Mouse (Mus musculus): ENCODE measurements around the gene Pbsn. TPM values are rescaled to one million over a fixed set of nuclear protein-coding genes. Genes with fewer than 3 reads are reported as not detected.
A peak's percentile ranks its signal among the peaks of the same experiment; 100 is the strongest.
"Not testable (repeated sequence)": the region's sequence is repeated elsewhere in the genome, so short reads cannot be mapped to it uniquely, and the experiment has no call there.

Pbsn gene
- not detected for total RNA-seq (2021)

DNA sequence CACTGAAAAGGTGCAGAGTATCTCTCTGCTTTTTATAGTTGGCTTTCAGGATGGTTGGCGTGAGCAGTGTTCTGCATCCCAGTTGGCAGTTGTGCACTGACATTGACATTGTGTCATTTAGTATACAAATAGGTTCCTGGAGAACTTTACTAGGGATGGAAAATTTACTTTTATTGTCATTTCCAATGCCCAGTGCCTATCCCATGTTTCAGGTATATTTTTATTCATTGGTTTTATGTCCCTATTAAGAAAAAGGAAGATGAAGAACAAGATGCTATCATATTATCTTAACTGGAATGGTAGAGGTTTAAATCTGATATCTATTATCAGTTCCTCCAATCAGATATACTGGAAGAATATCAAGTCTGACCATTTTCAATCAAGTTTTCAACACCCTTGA lies at the start of gene Pbsn:
Pbsn (minus strand) TSS at position 101 of the 400 bp plus-strand sequence.
- no peak for DNase-seq (ENCODE audit: low spot score)
- intact Hi-C loops (cut with DNase I) = no loop called here

DNA sequence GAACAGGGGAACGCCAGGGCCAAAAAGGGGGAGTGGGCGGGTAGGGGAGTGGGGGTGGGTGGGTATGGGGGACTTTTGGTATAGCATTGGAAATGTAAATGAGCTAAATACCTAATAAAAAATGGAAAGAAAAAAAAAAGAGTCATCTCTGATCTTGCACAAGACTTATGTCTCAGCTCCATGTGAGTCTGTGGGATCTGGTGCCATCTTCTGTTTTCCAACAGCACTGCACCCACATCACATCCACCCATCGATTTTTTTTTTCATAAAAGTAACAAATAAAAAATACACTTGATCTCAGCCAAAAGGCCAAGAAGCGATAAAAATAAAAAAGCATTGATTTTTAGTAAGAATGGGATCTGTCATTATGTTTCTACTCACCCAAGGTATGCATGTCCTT lies 26.6 kb upstream of the Pbsn start:
- intact Hi-C loops (cut with DNase I); DNase-seq (ENCODE audit: low spot score): not testable (repeated sequence)

- intact Hi-C loops (cut with DNase I); DNase-seq (ENCODE audit: low spot score): not testable (repeated sequence)
Measured at GRCm38 (mm10) chrX:77864458-77864857, 11.0 kb upstream of the Pbsn start, which contains the start of gene Gm14744. Gm14744 (plus strand) TSS chrX:77864758.

DNA sequence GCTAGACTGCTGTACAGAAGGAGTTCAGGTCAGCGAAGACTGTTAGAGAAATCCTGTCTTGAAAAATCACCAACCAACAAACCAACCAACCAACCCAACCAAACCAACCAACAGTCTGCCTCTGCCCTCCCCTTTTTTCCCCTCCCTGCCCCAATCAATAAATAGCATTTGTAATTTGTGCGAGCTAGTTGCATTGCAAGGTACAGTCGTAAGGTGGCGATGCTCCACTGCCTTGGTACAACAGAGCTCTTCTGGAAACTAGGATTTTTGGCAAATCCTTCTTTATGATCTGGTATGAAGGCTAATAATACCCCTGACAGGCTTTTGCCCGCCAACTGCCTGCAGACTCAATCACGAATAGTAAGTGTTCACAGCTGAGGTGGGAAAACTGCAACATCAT lies 41.4 kb downstream of the Pbsn start:
- no peak for DNase-seq (ENCODE audit: low spot score)
- intact Hi-C loops (cut with DNase I) = no loop called here

DNA sequence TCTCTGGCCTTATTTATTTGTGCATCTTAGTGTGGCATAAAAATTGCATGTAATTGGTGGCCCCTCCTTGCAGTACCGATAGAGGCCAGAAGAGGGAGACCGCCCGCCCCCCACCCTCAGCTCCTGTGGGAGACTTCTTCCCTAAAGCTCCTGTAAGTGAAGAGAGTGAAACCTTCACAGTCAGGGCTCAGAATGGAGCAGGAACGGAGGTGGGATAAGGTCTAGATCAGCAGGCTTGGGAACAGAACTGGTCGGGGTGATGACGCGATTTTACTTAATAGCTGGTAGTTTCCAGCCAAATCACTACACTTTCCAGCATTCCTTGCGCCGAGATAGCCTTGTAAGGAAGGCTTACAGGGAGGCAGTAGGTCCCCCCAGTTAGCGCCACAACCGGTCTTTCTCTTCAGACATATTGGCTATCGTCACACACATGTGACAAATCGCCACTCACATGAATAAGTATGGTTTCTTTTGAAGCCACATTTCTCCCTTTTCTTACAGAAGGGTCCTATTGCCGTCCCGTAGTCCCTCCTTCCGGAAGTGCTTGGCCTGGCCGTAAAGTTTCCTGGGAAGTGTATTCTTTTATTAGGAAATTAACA lies 42.7 kb downstream of the Pbsn start:
- DNase-seq (ENCODE audit: low spot score) = peak; percentile 31
- intact Hi-C loops (cut with DNase I) = no loop called here

GRCm38 (mm10) chrX:77808602-77809001 lies 44.8 kb downstream of the Pbsn start:
- intact Hi-C loops (cut with DNase I) = loop anchor here (2.0 kb wide), 1 partner anchor 68 kb away; no protein-coding TSS in a partner anchor
- no peak for DNase-seq (ENCODE audit: low spot score)

DNA sequence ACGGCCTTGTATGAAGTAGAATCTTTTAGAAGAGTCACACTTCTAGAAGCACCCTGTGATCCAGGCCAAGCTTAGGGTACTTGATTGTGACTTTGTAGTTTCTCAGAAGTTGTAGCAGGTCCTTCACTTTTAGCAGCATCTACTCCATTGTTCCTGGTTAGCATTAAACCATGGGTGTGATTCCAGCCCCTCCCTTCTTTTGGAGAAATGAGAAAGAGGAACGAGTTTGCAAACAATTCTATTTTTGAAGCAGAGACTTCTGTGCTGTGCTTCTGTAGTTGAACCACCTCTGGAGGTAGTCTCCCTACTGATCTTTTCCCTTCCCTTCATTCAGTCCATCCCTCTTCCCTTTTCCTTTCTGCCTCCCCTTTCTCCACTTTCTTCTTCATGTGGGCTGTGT lies 51.1 kb downstream of the Pbsn start:
- intact Hi-C loops (cut with DNase I) = no loop called here
- no peak for DNase-seq (ENCODE audit: low spot score)

GRCm38 (mm10) chrX:77801543-77801942 lies 51.9 kb downstream of the Pbsn start:
- DNase-seq (ENCODE audit: low spot score) = no peak
- intact Hi-C loops (cut with DNase I) = no loop called here

DNA sequence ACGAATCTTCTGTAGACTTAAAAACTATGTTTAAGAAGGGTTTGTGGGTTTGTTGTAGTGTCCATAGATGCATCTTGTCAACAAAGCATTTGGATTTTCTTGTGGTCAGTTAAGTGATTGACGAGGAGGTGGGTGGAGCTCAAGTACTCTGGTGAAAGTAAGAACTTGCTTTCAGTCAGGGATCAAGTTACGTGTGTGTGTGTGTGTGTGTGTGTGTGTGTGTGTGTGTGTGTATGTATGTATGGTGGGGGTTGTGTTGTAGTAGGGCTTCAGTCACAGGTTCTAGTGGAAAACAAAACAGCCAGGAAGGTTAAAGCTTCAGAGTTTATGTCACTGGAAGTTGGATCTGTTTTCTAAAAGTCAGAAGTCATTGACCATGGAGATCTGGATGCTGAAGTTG lies 53.9 kb downstream of the Pbsn start:
- intact Hi-C loops (cut with DNase I) = loop anchor here (10.0 kb wide), 1 partner anchor 365 kb away; no protein-coding TSS in a partner anchor
- no peak for DNase-seq (ENCODE audit: low spot score)

DNA sequence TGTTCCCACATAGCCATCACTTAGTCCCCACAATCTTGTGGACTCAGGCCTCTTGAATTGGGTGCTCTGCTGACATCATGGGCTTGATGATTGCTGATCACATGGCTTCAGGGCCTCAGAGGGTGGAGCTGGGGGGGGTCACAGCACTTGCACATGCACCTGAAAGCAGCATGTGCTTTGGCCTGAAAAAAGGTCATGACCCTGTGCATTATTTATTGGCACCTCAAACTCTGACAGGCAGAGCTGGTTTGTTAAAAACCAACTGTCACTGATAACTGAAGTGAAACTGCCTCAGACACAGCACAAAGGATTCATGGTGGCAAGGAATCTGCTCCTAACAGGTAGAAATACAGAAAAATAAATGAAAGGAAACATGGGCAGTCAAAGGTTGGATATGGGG lies 55.6 kb downstream of the Pbsn start:
- intact Hi-C loops (cut with DNase I) = loop anchor here (10.0 kb wide), 1 partner anchor 363 kb away; no protein-coding TSS in a partner anchor

DNA sequence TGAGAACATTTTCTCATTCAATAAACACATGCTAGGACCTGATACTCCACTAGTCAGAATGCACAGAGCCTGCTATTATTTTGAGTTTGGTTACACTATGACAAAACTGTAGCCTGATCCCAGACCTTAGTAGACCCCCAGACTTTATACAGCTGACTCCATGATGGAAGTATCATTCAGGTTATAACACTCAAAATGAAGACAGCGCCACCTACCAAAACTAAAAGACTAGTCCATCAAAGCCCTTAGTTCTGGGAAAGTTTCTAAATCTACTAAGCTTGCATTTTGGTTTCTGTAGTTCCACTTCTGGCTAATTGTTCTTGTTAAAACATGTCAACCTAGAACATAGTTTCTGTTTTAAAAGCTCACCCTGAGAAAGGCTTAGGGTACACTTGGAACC lies 56.5 kb downstream of the Pbsn start:
- intact Hi-C loops (cut with DNase I) = loop anchor here (10.0 kb wide), 1 partner anchor 362 kb away; no protein-coding TSS in a partner anchor
- no peak for DNase-seq (ENCODE audit: low spot score)

More for the DNA sequence above, 55.6 kb downstream of the Pbsn start:
- DNase-seq (ENCODE audit: low spot score) = no peak

DNA sequence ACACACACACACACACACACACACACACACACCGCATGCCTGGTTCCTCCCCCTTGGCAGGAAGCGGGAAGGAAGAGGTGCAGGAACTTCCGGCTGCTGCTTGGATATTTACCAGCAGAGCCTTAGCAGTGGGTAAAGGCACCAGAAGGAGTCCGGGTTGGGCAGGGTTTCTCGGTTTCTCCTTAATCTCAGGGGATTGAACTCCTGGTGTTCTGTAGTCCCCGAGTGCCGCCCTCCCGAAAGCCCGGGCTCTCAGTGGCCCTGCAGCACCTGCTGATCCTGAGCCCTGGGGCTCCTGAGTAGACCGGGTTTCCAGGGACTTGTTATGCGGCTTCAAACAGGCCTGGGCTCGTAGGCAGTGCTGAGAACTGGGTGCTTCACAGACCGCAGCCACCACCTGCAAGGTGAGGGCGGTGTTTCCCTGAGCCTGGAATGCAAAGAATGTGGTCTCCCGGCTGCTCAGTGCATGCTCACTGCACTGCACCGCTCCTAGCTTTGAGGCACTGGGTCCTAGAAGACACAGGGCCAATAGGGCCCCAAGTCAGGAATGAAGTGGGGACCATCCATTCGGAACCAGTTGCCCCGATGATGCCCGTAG lies 57.1 kb downstream of the Pbsn start, which contains the start of gene Prkx:
Prkx (minus strand) TSS at position 41 of the 598 bp plus-strand sequence.
- intact Hi-C loops (cut with DNase I) = loop anchor here (10.0 kb wide), 1 partner anchor 362 kb away; no protein-coding TSS in a partner anchor
- no peak for DNase-seq (ENCODE audit: low spot score)

DNA sequence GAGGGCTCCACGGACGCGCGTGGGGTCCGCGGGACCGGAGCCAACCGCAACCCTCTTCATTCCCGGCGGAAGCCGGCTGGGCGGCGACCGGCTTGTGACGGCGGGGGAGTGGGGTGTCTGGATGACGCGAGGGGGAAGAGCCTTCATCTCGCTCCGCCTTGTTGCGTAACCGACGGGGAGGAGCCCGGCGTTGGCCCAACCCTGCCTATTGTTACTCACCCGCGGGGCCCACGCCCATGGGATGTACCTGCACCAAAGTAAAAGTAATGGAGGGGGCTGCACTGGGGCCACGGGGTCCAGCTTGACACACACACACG lies 57.6 kb downstream of the Pbsn start:
- intact Hi-C loops (cut with DNase I) = loop anchor here (10.0 kb wide), 1 partner anchor 361 kb away; no protein-coding TSS in a partner anchor
- peak; percentile 85 for DNase-seq (ENCODE audit: low spot score)

DNA sequence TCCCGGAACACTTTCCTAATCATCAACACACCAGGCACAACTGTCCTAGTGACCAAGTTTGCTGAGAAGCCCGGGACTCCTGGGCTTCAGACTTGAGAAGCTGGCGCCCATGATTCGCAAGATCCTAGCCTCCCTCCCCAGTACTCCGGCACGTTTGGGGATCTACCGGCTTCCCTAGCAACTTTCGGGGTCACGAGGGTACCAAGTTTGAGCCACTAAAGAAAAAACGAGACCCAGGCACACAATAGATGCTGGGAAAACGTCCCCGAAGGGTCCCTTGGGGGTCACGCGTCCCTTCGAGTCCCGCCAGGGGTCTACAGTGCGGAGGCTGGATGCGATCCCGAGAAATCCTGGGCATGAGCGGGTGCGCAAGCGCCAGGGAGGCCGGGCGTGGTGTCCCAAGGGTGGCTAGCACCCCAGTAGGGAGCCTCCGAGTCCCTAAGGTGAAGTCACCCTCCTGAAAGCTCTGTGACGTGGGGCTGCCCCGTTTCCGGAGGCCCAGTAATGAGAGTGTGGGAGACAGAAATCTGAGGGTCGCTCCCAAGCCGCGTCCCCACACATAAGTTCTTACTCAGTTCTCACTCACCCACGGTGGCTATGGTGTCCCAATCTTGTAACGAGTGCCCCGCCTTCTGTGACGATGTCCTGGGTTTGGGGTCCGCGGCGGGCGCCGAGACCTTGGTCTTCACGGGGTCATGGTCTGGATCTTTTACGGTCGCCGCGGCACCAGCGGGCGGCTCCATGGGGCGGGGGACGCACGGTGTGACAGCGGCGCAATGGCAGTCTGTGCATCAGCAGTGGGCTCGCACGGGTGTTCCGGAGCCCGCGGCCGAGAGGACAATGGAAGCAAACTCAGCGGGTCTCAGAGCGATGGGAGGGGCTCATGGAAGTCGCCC lies 58.2 kb downstream of the Pbsn start:
- DNase-seq (ENCODE audit: low spot score) = no peak
- intact Hi-C loops (cut with DNase I) = loop anchor here (10.0 kb wide), 1 partner anchor 360 kb away; no protein-coding TSS in a partner anchor

DNA sequence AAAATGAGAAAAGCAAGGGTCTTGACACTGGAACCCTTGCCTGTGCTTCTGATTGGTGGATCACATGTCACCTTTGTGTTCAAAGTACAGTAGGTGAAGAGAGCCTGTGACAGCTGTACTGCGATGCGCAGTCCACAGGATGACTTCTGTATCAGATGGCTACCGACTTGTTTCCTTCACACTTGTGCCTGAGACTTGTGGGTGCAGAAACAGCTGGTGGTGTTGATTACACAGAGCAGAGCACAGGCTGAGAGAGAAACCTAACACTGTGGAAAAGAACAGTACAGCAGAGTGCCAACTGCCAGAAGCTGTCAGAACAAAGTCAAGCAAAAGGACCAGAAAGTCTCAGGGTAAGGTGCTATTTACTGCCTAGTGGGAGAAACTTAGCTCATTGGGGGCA lies 64.7 kb downstream of the Pbsn start:
- no peak for DNase-seq (ENCODE audit: low spot score)
- intact Hi-C loops (cut with DNase I) = no loop called here

Other genes starting within 250 kb of the Pbsn start
- 10 to 100 TPM; 14.9 to 15.4 TPM for gene Prkx, start 57.3 kb downstream of the Pbsn start, total RNA-seq (2021)
- not detected for gene Gm14744, start 11.1 kb upstream of the Pbsn start, total RNA-seq (2021)
- not detected for gene 5430402E10Rik, start 71.4 kb upstream of the Pbsn start, total RNA-seq (2021)
- not detected for gene Obp1a, start 237.8 kb upstream of the Pbsn start, total RNA-seq (2021)

Data from heart, postnatal 25 days (tissue).